Mouse (Mus musculus): ENCODE measurements at regions not wholly inside any gene's neighbourhood (a gene's known extent, or its start where the extent isn't known, plus 50 kb on each side); places are given as distances from the start of the nearest gene placed in this dataset.

- no peaks in the 10 kb centered on the region for H3K4me1 ChIP-seq (ENCODE audit: control insufficient read depth, insufficient read depth, low read length)
- H3K9ac ChIP-seq (ENCODE audit: low read depth, low read length) = no peak overlapping the region
- H3K9me3 ChIP-seq (replicated peaks; ENCODE audit: control insufficient read depth, low read length) = no peaks in the 10 kb centered on the region
- no peaks in the 10 kb centered on the region for H3K36me3 ChIP-seq (ENCODE audit: control insufficient read depth, insufficient read depth, low read length)
- H3K4me2 ChIP-seq = no peak overlapping the region
- H3K27me3 ChIP-seq (ENCODE audit: control insufficient read depth, insufficient read depth, low read length) = no peaks in the 10 kb centered on the region
- no peak overlapping the region for H3K4me3 ChIP-seq (ENCODE audit: low read depth, low read length)
- ATAC-seq (replicated peaks; ENCODE audit: insufficient number of reproducible peaks, low FRiP score, low TSS enrichment) = no peak
- H3K27ac ChIP-seq (ENCODE audit: low read depth, low read length) = no peak overlapping the region
Observed at GRCm38 (mm10) chr14:18425887-18426286, 94.2 kb upstream of the Ube2e1 start.

- Histone ChIP-seq H3K4me2 (no peak overlapping the region), H3K27me3 (ENCODE audit: control insufficient read depth, insufficient read depth, low read length) (no peaks in the 10 kb centered on the region), H3K27ac (ENCODE audit: low read depth, low read length) (no peak overlapping the region), H3K4me3 (ENCODE audit: low read depth, low read length) (no peak overlapping the region), H3K4me1 (ENCODE audit: control insufficient read depth, insufficient read depth, low read length) (no peaks in the 10 kb centered on the region), H3K9ac (ENCODE audit: low read depth, low read length) (no peak overlapping the region), H3K36me3 (ENCODE audit: control insufficient read depth, insufficient read depth, low read length) (no peaks in the 10 kb centered on the region), H3K9me3 (replicated peaks; ENCODE audit: control insufficient read depth, low read length) (no peaks in the 10 kb centered on the region)
- no peak for ATAC-seq (replicated peaks; ENCODE audit: insufficient number of reproducible peaks, low FRiP score, low TSS enrichment)
- WGBS (ENCODE audit: insufficient replicate concordance) = 8% methylated on average over 2 of the region's 2 CpGs
Observed at GRCm38 (mm10) chr14:18416839-18417238, 85.2 kb upstream of the Ube2e1 start.

- Histone ChIP-seq H3K9ac (ENCODE audit: low read depth, low read length) (no peak overlapping the region), H3K9me3 (replicated peaks; ENCODE audit: control insufficient read depth, low read length) (no peaks in the 10 kb centered on the region), H3K27me3 (ENCODE audit: control insufficient read depth, insufficient read depth, low read length) (no peaks in the 10 kb centered on the region), H3K27ac (ENCODE audit: low read depth, low read length) (no peak overlapping the region), H3K4me2 (no peak overlapping the region), H3K4me1 (ENCODE audit: control insufficient read depth, insufficient read depth, low read length) (no peaks in the 10 kb centered on the region), H3K36me3 (ENCODE audit: control insufficient read depth, insufficient read depth, low read length) (no peaks in the 10 kb centered on the region), H3K4me3 (ENCODE audit: low read depth, low read length) (no peak overlapping the region)
- 75% methylated on average over 4 of the region's 4 CpGs for WGBS (ENCODE audit: insufficient replicate concordance)
- ATAC-seq (replicated peaks; ENCODE audit: insufficient number of reproducible peaks, low FRiP score, low TSS enrichment) = no peak
Observed at GRCm38 (mm10) chr14:18416319-18416718, 84.7 kb upstream of the Ube2e1 start.

- no peak overlapping the region for H3K27ac ChIP-seq (ENCODE audit: low read depth, low read length)
- no peak overlapping the region for H3K4me2 ChIP-seq
- no peaks in the 10 kb centered on the region for H3K36me3 ChIP-seq (ENCODE audit: control insufficient read depth, insufficient read depth, low read length)
- H3K4me1 ChIP-seq (ENCODE audit: control insufficient read depth, insufficient read depth, low read length) = 0 out of 2 replicates have a peak, but pooled peaks cover 3% of the 10 kb centered on the region
- H3K9ac ChIP-seq (ENCODE audit: low read depth, low read length) = no peak overlapping the region
- ATAC-seq (replicated peaks; ENCODE audit: insufficient number of reproducible peaks, low FRiP score, low TSS enrichment) = no peak
- H3K27me3 ChIP-seq (ENCODE audit: control insufficient read depth, insufficient read depth, low read length) = no peaks in the 10 kb centered on the region
- no peak overlapping the region for H3K4me3 ChIP-seq (ENCODE audit: low read depth, low read length)
- H3K9me3 ChIP-seq (replicated peaks; ENCODE audit: control insufficient read depth, low read length) = no peaks in the 10 kb centered on the region
- WGBS (ENCODE audit: insufficient replicate concordance) = 81% methylated on average over 4 of the region's 4 CpGs
Observed at GRCm38 (mm10) chr14:18398953-18399352, 67.3 kb upstream of the Ube2e1 start.

- 90% methylated on average over 8 of the region's 8 CpGs for WGBS (ENCODE audit: insufficient replicate concordance)
- no peaks in the 10 kb centered on the region for H3K9me3 ChIP-seq (replicated peaks; ENCODE audit: control insufficient read depth, low read length)
- ATAC-seq (replicated peaks; ENCODE audit: insufficient number of reproducible peaks, low FRiP score, low TSS enrichment) = no peak
Observed at GRCm38 (mm10) chr14:18396206-18396764, 64.6 kb upstream of the Ube2e1 start.

GRCm38 (mm10) chr14:18394071-18394745 is 62.5 kb upstream of the Ube2e1 start:
- H3K36me3 ChIP-seq (ENCODE audit: control insufficient read depth, insufficient read depth, low read length) = no peaks in the 10 kb centered on the region
- H3K4me3 ChIP-seq (ENCODE audit: low read depth, low read length) = no peak overlapping the region
- WGBS (ENCODE audit: insufficient replicate concordance) = 67% methylated on average over 3 of the region's 3 CpGs
- H3K4me2 ChIP-seq = no peak overlapping the region
- ATAC-seq (replicated peaks; ENCODE audit: insufficient number of reproducible peaks, low FRiP score, low TSS enrichment) = no peak
- H3K27ac ChIP-seq (ENCODE audit: low read depth, low read length) = no peak overlapping the region
- H3K9ac ChIP-seq (ENCODE audit: low read depth, low read length) = 0 out of 2 replicates have a peak overlapping the region, but pooled peaks have one; percentile 16
- 0 out of 2 replicates have a peak, but pooled peaks cover 3% of the 10 kb centered on the region for H3K4me1 ChIP-seq (ENCODE audit: control insufficient read depth, insufficient read depth, low read length)
- H3K27me3 ChIP-seq (ENCODE audit: control insufficient read depth, insufficient read depth, low read length) = no peaks in the 10 kb centered on the region
- H3K9me3 ChIP-seq (replicated peaks; ENCODE audit: control insufficient read depth, low read length) = no peaks in the 10 kb centered on the region

More at GRCm38 (mm10) chr14:18396206-18396764, 64.6 kb upstream of the Ube2e1 start:
- Histone ChIP-seq H3K9ac (ENCODE audit: low read depth, low read length) (no peak overlapping the region), H3K36me3 (ENCODE audit: control insufficient read depth, insufficient read depth, low read length) (no peaks in the 10 kb centered on the region), H3K27me3 (ENCODE audit: control insufficient read depth, insufficient read depth, low read length) (no peaks in the 10 kb centered on the region), H3K4me1 (ENCODE audit: control insufficient read depth, insufficient read depth, low read length) (0 out of 2 replicates have a peak, but pooled peaks cover 3% of the 10 kb centered on the region), H3K4me3 (ENCODE audit: low read depth, low read length) (no peak overlapping the region), H3K4me2 (no peak overlapping the region), H3K27ac (ENCODE audit: low read depth, low read length) (no peak overlapping the region)

GRCm38 (mm10) chr14:18391824-18392486 is 60.3 kb upstream of the Ube2e1 start:
- H3K9me3 ChIP-seq (replicated peaks; ENCODE audit: control insufficient read depth, low read length) = no peaks in the 10 kb centered on the region
- H3K27me3 ChIP-seq (ENCODE audit: control insufficient read depth, insufficient read depth, low read length) = no peaks in the 10 kb centered on the region
- H3K4me2 ChIP-seq = no peak overlapping the region
- 78% methylated on average over 3 of the region's 3 CpGs for WGBS (ENCODE audit: insufficient replicate concordance)
- no peaks in the 10 kb centered on the region for H3K36me3 ChIP-seq (ENCODE audit: control insufficient read depth, insufficient read depth, low read length)
- no peak overlapping the region for H3K9ac ChIP-seq (ENCODE audit: low read depth, low read length)
- H3K27ac ChIP-seq (ENCODE audit: low read depth, low read length) = no peak overlapping the region
- 0 out of 2 replicates have a peak, but pooled peaks cover 6% of the 10 kb centered on the region for H3K4me1 ChIP-seq (ENCODE audit: control insufficient read depth, insufficient read depth, low read length)
- H3K4me3 ChIP-seq (ENCODE audit: low read depth, low read length) = no peak overlapping the region
- ATAC-seq (replicated peaks; ENCODE audit: insufficient number of reproducible peaks, low FRiP score, low TSS enrichment) = no peak

- ATAC-seq (replicated peaks; ENCODE audit: insufficient number of reproducible peaks, low FRiP score, low TSS enrichment) = no peak
- no peak overlapping the region for H3K27ac ChIP-seq (ENCODE audit: low read depth, low read length)
- H3K9me3 ChIP-seq (replicated peaks; ENCODE audit: control insufficient read depth, low read length) = no peaks in the 10 kb centered on the region; the same call in 1 of the 2 replicates
- H3K4me3 ChIP-seq (ENCODE audit: low read depth, low read length) = no peak overlapping the region
- no peaks in the 10 kb centered on the region for H3K36me3 ChIP-seq (ENCODE audit: control insufficient read depth, insufficient read depth, low read length)
- no peaks in the 10 kb centered on the region for H3K27me3 ChIP-seq (ENCODE audit: control insufficient read depth, insufficient read depth, low read length)
- H3K9ac ChIP-seq (ENCODE audit: low read depth, low read length) = no peak overlapping the region
- H3K4me1 ChIP-seq (ENCODE audit: control insufficient read depth, insufficient read depth, low read length) = 0 out of 2 replicates have a peak, but pooled peaks cover 5% of the 10 kb centered on the region
- no peak overlapping the region for H3K4me2 ChIP-seq
- 87% methylated on average over 6 of the region's 6 CpGs for WGBS (ENCODE audit: insufficient replicate concordance)
Observed at GRCm38 (mm10) chr14:18389390-18389789, 57.7 kb upstream of the Ube2e1 start.
